Mouse (Mus musculus): ENCODE measurements around the gene Rtkn2.

- no peak for TF ChIP-seq POLR2A (IDR thresholded peaks at IDR 0.05; ENCODE audit: borderline replicate concordance, insufficient read depth, low read length)
- no peak for TF ChIP-seq CTCF (IDR thresholded peaks at IDR 0.05; ENCODE audit: borderline replicate concordance, insufficient read depth, low read depth, low read length)
Measured at GRCm38 (mm10) chr10:68103078-68103855, 123.9 kb downstream of the Rtkn2 start.

All from cerebellum, adult 2 months (tissue).